ENCODE assay signal across 8 mouse cellular contexts in the genomic region with DNA sequence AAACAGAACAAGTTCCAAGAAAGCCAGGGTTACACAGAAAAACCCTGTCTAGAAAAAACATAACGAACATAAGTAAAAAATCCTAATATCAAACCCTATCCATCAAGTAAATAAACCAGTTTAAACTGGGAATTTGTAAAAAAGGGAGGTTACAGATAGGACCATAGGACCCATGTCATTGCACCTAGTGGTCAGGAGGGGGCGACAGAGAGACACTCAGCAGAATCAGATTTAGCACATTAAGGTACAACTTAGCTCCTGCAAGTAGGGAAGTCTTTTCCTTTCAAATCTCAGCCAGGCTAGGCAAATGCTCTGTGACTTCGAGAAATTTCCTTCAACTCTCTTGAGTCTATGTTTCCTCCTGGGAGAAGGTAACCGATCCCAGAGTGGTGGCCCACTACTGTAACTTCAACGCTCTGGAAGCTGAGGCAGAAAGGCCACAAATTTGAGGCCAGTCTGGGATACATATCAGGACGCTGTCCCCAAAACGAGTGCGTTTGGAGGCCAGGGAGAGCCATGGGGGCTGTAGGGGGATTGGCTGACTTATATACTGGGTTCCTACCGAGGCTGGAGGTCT. TPM values are rescaled to one million over a fixed set of nuclear protein-coding genes. Genes with fewer than 3 reads are reported as not detected.
A peak's percentile ranks its signal among the peaks of the same experiment; 100 is the strongest.
DNase-seq lines count a peak whose midpoint lies in the region; ATAC-seq lines count a peak whose summit lies in the region.

No protein-coding gene starts in this region.

- H3K4me3 ChIP-seq in brown adipose tissue, adult 24 weeks (ENCODE audit: insufficient read depth, low read depth, low read length), result 0 out of 2 replicates have a peak overlapping the region, but pooled peaks have one; percentile 8
- H3K4me3 ChIP-seq in hindbrain, embryonic 16.5 days (ENCODE audit: low read length), result no peak overlapping the region

- no peaks in the 10 kb centered on the region for H3K27me3 ChIP-seq in hindbrain, embryonic 16.5 days (replicated peaks; ENCODE audit: control insufficient read depth, insufficient read depth, low read length)

- H3K36me3 ChIP-seq in hindbrain, embryonic 16.5 days (ENCODE audit: control insufficient read depth, insufficient read depth, low read length), result peaks cover 16% of the 10 kb centered on the region

- 68% methylated on average over 9 of the region's 9 CpGs for WGBS in hindbrain, embryonic 16.5 days

- DNase-seq in gastrocnemius, adult 18-20 months (ENCODE audit: low spot score), result peak; percentile 62
- no peak for DNase-seq in gastrocnemius, postnatal 25 days
- peak; percentile 37 to 73 for DNase-seq in frontal cortex, adult 2 months (ENCODE audit: extremely low spot score in 1 of 2, low spot score in 1 of 2)
- peak; percentile 48 to 61 for DNase-seq in left cerebral cortex, adult 18-20 months (ENCODE audit: low spot score in 2 of 2)
- peak; percentile 18 to 70 for DNase-seq in spleen, postnatal 10 days (ENCODE audit: low spot score in 2 of 2)

- H3K4me1 ChIP-seq in brown adipose tissue, adult 24 weeks (ENCODE audit: control insufficient read depth, insufficient read depth, insufficient read length, low read length), result peaks cover 2% of the 10 kb centered on the region; the same call in 1 of the 2 replicates
- no peaks in the 10 kb centered on the region for H3K4me1 ChIP-seq in hindbrain, embryonic 16.5 days (ENCODE audit: control insufficient read depth, insufficient read depth, low read depth, low read length)

- no peak overlapping the region for H3K4me2 ChIP-seq in hindbrain, embryonic 16.5 days (ENCODE audit: low read length)

- no peaks in the 10 kb centered on the region for H3K9me3 ChIP-seq in hindbrain, embryonic 16.5 days (ENCODE audit: control insufficient read depth, low read length)

- peak overlapping the region; percentile 95 for H3K27ac ChIP-seq in brown adipose tissue, adult 24 weeks (replicated peaks; ENCODE audit: low read depth, low read length)
- H3K27ac ChIP-seq in hindbrain, embryonic 16.5 days (ENCODE audit: low read depth, low read length), result peak overlapping the region; percentile 36; the same call in 1 of the 2 replicates

- ATAC-seq in hindbrain, embryonic 16.5 days, result no peak
- peak; percentile 90 for ATAC-seq in megakaryocyte progenitor cell, adult 5-6 weeks (replicated peaks; ENCODE audit: poor library complexity)

- H3K9ac ChIP-seq in hindbrain, embryonic 16.5 days (ENCODE audit: low read depth, low read length), result no peak overlapping the region

RNA-seq across cellular contexts. Expression of a gene that starts 59.4 kb away (rescaled TPM):
- 100 to 1,000 TPM; 102 to 112 TPM for total RNA-seq in gastrocnemius, adult 18-20 months (2021)
- 100 to 1,000 TPM; 102 to 106 TPM for total RNA-seq in gastrocnemius, postnatal 25 days (2021)
- 55.8 and 75.9 TPM in 2 replicates for polyA plus RNA-seq in brown adipose tissue, adult 24 weeks (2012; ENCODE audit: insufficient read depth, insufficient read length, missing spikeins)
- 168 and 188 TPM in 2 replicates for polyA plus RNA-seq in frontal cortex, adult 2 months (2012; rRNA removed)
- polyA plus RNA-seq in hindbrain, embryonic 16.5 days (2015; fragmentation: Nextera tagmentation; extraction: Ambion mirVana), result 132 and 141 TPM in 2 replicates
- 100 to 1,000 TPM; 204 to 207 TPM for total RNA-seq in left cerebral cortex, adult 18-20 months (2021)
- total RNA-seq in megakaryocyte progenitor cell, adult 5-6 weeks (2015), result 89.9 and 91.0 TPM in 2 replicates
- total RNA-seq in megakaryocyte progenitor cell, adult 5-6 weeks (2017), result 46.6 and 54.0 TPM in 2 replicates
